Mouse (Mus musculus) layer of hippocampus, adult 11-12 months (tissue): Measurements from ENCODE around the gene Eya3.
"Not testable (repeated sequence)": the region's sequence is repeated elsewhere in the genome, so short reads cannot be mapped to it uniquely, and the experiment has no call there.

Experiments used
- DNase-seq: peaks from one replicate; pipeline ENCODE4 v3.0.0; 2022; ENCODE audit warnings: low spot score

Gene Eya3

GRCm38 (mm10) chr4:132743992-132744911 is 105.5 kb downstream of the Eya3 start:
- peak; percentile 67 for DNase-seq

- no peak for DNase-seq
Observed at GRCm38 (mm10) chr4:132746911-132747517, 108.2 kb downstream of the Eya3 start.

GRCm38 (mm10) chr4:132747664-132748259 is 109.0 kb downstream of the Eya3 start:
- peak; percentile 24 for DNase-seq

GRCm38 (mm10) chr4:132748778-132749177 is 110.0 kb downstream of the Eya3 start:
- DNase-seq, result no peak

- no peak for DNase-seq
Observed at GRCm38 (mm10) chr4:132749258-132749982, 110.6 kb downstream of the Eya3 start.

- no peak for DNase-seq
Observed at GRCm38 (mm10) chr4:132752992-132753391, 114.2 kb downstream of the Eya3 start.

- DNase-seq, result peak; percentile 69
Observed at GRCm38 (mm10) chr4:132756974-132757373, 118.2 kb downstream of the Eya3 start, which contains the start of gene Smpdl3b. Smpdl3b (minus strand) TSS chr4:132757252.

GRCm38 (mm10) chr4:132757633-132758351 is 119.0 kb downstream of the Eya3 start:
- DNase-seq, result no peak

- no peak for DNase-seq
Observed at GRCm38 (mm10) chr4:132760296-132760695, 121.5 kb downstream of the Eya3 start.

GRCm38 (mm10) chr4:132762602-132763001 is 123.8 kb downstream of the Eya3 start:
- no peak for DNase-seq

GRCm38 (mm10) chr4:132763125-132763524 is 124.3 kb downstream of the Eya3 start:
- DNase-seq, result not testable (repeated sequence)

- DNase-seq, result peak; percentile 100
Observed at GRCm38 (mm10) chr4:132767914-132768876, 129.4 kb downstream of the Eya3 start, which contains the start of gene Rpa2. Rpa2 (plus strand) TSS chr4:132768332.

- no peak for DNase-seq
Observed at GRCm38 (mm10) chr4:132771776-132772175, 133.0 kb downstream of the Eya3 start.
